Mouse (Mus musculus) midbrain, embryonic 11.5 days (tissue): ENCODE results near the gene Lrrc43. TPM values are rescaled to one million over a fixed set of nuclear protein-coding genes. Genes with fewer than 3 reads are reported as not detected.

Experiments
- ATAC-seq: fragments of 200-750 bp; cut with Nextera tagmentation; 2 replicates; pipeline ENCODE4 v1.8.0; 2017; ENCODE audit warnings: moderate TSS enrichment, moderate library complexity; ENCODE audit not compliant: low FRiP score
- DNase-seq: peaks from one replicate; pipeline ENCODE4 v3.0.0; 2015; ENCODE audit warnings: low spot score; ENCODE audit errors: missing footprints
- H3K27ac ChIP-seq: fragments of 300-500 bp; sonication (generic); 2 replicates; pipeline ENCODE4 v1.5.1; 2014; ENCODE audit warnings: low read depth, low read length
- H3K27me3 ChIP-seq: fragments of 300-500 bp; sonication (generic); 2 replicates; pipeline ENCODE4 v1.6.1; 2014; ENCODE audit warnings: mild to moderate bottlenecking, low read length, moderate library complexity, mixed read lengths; ENCODE audit not compliant: control insufficient read depth, insufficient read depth
- H3K36me3 ChIP-seq: fragments of 300-500 bp; sonication (generic); 2 replicates; pipeline ENCODE4 v1.6.1; 2014; ENCODE audit warnings: mild to moderate bottlenecking, low read length, moderate library complexity, mixed read lengths; ENCODE audit not compliant: control insufficient read depth, insufficient read depth
- H3K4me1 ChIP-seq: fragments of 300-500 bp; sonication (generic); 2 replicates; pipeline ENCODE4 v1.6.1; 2014; ENCODE audit warnings: low read length; ENCODE audit not compliant: control insufficient read depth, insufficient read depth
- H3K4me2 ChIP-seq: fragments of 300-500 bp; sonication (generic); 2 replicates; pipeline ENCODE4 v1.6.1; 2014; ENCODE audit warnings: mild to moderate bottlenecking, moderate library complexity
- H3K4me3 ChIP-seq: fragments of 300-500 bp; sonication (generic); 2 replicates; pipeline ENCODE4 v1.5.1; 2014; ENCODE audit warnings: low read depth, low read length
- H3K9ac ChIP-seq: fragments of 300-500 bp; sonication (generic); 2 replicates; pipeline ENCODE4 v1.6.1; 2014; ENCODE audit warnings: low read length
- H3K9me3 ChIP-seq: fragments of 300-500 bp; sonication (generic); 2 replicates; pipeline ENCODE4 v1.6.1; 2016; ENCODE audit warnings: low read length; ENCODE audit not compliant: control insufficient read depth
- WGBS: fragments of 180-500 bp; shearing (Covaris S2); extraction: QIAGEN DNeasy Blood & Tissue Kit; methylation state at CpG from one replicate; pipeline ENCODE4 v1.1.7; 2014; 5-methylcytosine and 5-hydroxymethylcytosine counted together
- polyA plus RNA-seq: library from polyadenylated mRNA; unstranded; fragments of >200 nt; fragmentation: Nextera tagmentation; extraction: Ambion mirVana; gene quantifications from 2 replicates; pipeline ENCODE4 v1.2.1, GENCODE M21; 2014

Gene Lrrc43
- not detected in 2 replicates for polyA plus RNA-seq

GRCm38 (mm10) chr5:123489112-123489785 is at the start of gene Lrrc43, which contains the start of gene Il31:
Lrrc43 (plus strand) TSS chr5:123489305.
Il31 (minus strand) TSS chr5:123489489.
- Histone ChIP-seq H3K27ac (no peak within 1 kb of the TSS), H3K9me3 (no peaks in the 10 kb centered on the region), H3K36me3 (no peaks in the 10 kb centered on the region), H3K4me3 (no peak within 1 kb of the TSS), H3K27me3 (no peaks in the 10 kb centered on the region), H3K4me1 (no peaks in the 10 kb centered on the region), H3K4me2 (peak within 1 kb of the TSS; percentile 38), H3K9ac (peak within 1 kb of the TSS; percentile 1; the same call in 1 of the 2 replicates)
- 9% methylated on average over 25 of the region's 25 CpGs for WGBS
- ATAC-seq (peak; percentile 78), DNase-seq (peak; percentile 73)

GRCm38 (mm10) chr5:123439312-123439711 is 49.8 kb upstream of the Lrrc43 start:
- Histone ChIP-seq H3K27ac (no peak overlapping the region), H3K4me3 (no peak overlapping the region), H3K9me3 (no peaks in the 10 kb centered on the region), H3K9ac (no peak overlapping the region), H3K4me2 (no peak overlapping the region), H3K4me1 (no peaks in the 10 kb centered on the region), H3K36me3 (no peaks in the 10 kb centered on the region; the same call in 1 of the 2 replicates), H3K27me3 (no peaks in the 10 kb centered on the region)
- WGBS, result 90% methylated on average over 1 of the region's 1 CpGs
- ATAC-seq (no peak), DNase-seq (no peak)

GRCm38 (mm10) chr5:123439941-123440340 is 49.2 kb upstream of the Lrrc43 start:
- H3K4me2 ChIP-seq, result no peak overlapping the region
- no peaks in the 10 kb centered on the region for H3K9me3 ChIP-seq
- H3K4me1 ChIP-seq, result no peaks in the 10 kb centered on the region
- peak; percentile 86 for DNase-seq
- no peaks in the 10 kb centered on the region for H3K27me3 ChIP-seq
- no peak overlapping the region for H3K27ac ChIP-seq
- H3K9ac ChIP-seq, result no peak overlapping the region
- 74% methylated on average over 4 of the region's 4 CpGs for WGBS
- no peak overlapping the region for H3K4me3 ChIP-seq
- ATAC-seq, result no peak
- no peaks in the 10 kb centered on the region; the same call in 1 of the 2 replicates for H3K36me3 ChIP-seq

- DNase-seq, result no peak
- WGBS, result 70% methylated on average over 4 of the region's 4 CpGs
Measured at GRCm38 (mm10) chr5:123440664-123441063, 48.4 kb upstream of the Lrrc43 start.

GRCm38 (mm10) chr5:123442283-123442682 is 46.8 kb upstream of the Lrrc43 start:
- Histone ChIP-seq H3K9ac (no peak overlapping the region), H3K9me3 (no peaks in the 10 kb centered on the region), H3K27me3 (no peaks in the 10 kb centered on the region), H3K27ac (no peak overlapping the region), H3K4me2 (no peak overlapping the region), H3K4me3 (no peak overlapping the region), H3K4me1 (no peaks in the 10 kb centered on the region), H3K36me3 (peaks cover 7% of the 10 kb centered on the region)
- DNase-seq (no peak), ATAC-seq (no peak)
- 93% methylated on average over 3 of the region's 3 CpGs for WGBS

More at GRCm38 (mm10) chr5:123440664-123441063, 48.4 kb upstream of the Lrrc43 start:
- Histone ChIP-seq H3K36me3 (no peaks in the 10 kb centered on the region; the same call in 1 of the 2 replicates), H3K4me2 (no peak overlapping the region), H3K9ac (no peak overlapping the region), H3K4me1 (no peaks in the 10 kb centered on the region), H3K4me3 (no peak overlapping the region), H3K27me3 (no peaks in the 10 kb centered on the region), H3K9me3 (no peaks in the 10 kb centered on the region), H3K27ac (no peak overlapping the region)
- ATAC-seq, result no peak

GRCm38 (mm10) chr5:123444069-123444468 is 45.0 kb upstream of the Lrrc43 start:
- H3K4me3 ChIP-seq, result no peak overlapping the region
- H3K4me1 ChIP-seq, result no peaks in the 10 kb centered on the region
- DNase-seq (peak; percentile 94), ATAC-seq (no peak)
- H3K27me3 ChIP-seq, result no peaks in the 10 kb centered on the region
- no peak overlapping the region for H3K27ac ChIP-seq
- H3K9me3 ChIP-seq, result no peaks in the 10 kb centered on the region
- H3K9ac ChIP-seq, result no peak overlapping the region
- H3K36me3 ChIP-seq, result peaks cover 8% of the 10 kb centered on the region
- no peak overlapping the region for H3K4me2 ChIP-seq
- WGBS, result 54% methylated on average over 4 of the region's 4 CpGs

- Histone ChIP-seq H3K4me1 (no peaks in the 10 kb centered on the region), H3K27me3 (no peaks in the 10 kb centered on the region), H3K4me3 (no peak overlapping the region), H3K27ac (no peak overlapping the region), H3K36me3 (peaks cover 8% of the 10 kb centered on the region), H3K9me3 (no peaks in the 10 kb centered on the region), H3K9ac (no peak overlapping the region), H3K4me2 (no peak overlapping the region)
- DNase-seq (no peak), ATAC-seq (no peak)
- WGBS, result 92% methylated on average over 5 of the region's 5 CpGs
Measured at GRCm38 (mm10) chr5:123444849-123445334, 44.2 kb upstream of the Lrrc43 start.

GRCm38 (mm10) chr5:123451886-123452285 is 37.2 kb upstream of the Lrrc43 start:
- no peaks in the 10 kb centered on the region for H3K9me3 ChIP-seq

GRCm38 (mm10) chr5:123461420-123461819 is 27.7 kb upstream of the Lrrc43 start:
- no peak overlapping the region for H3K4me3 ChIP-seq
- no peak for ATAC-seq
- no peaks in the 10 kb centered on the region for H3K4me1 ChIP-seq
- no peaks in the 10 kb centered on the region for H3K36me3 ChIP-seq
- H3K9me3 ChIP-seq, result no peaks in the 10 kb centered on the region
- H3K4me2 ChIP-seq, result no peak overlapping the region
- no peak overlapping the region for H3K27ac ChIP-seq
- no peak overlapping the region for H3K9ac ChIP-seq
- H3K27me3 ChIP-seq, result no peaks in the 10 kb centered on the region
- 56% methylated on average over 5 of the region's 5 CpGs for whole genome bisulfite sequencing
- peak; percentile 78 for DNase-seq

More at GRCm38 (mm10) chr5:123451886-123452285, 37.2 kb upstream of the Lrrc43 start:
- DNase-seq (no peak), ATAC-seq (no peak)
- no peak overlapping the region for H3K4me3 ChIP-seq
- H3K27me3 ChIP-seq, result no peaks in the 10 kb centered on the region
- peaks cover 16% of the 10 kb centered on the region for H3K36me3 ChIP-seq
- H3K4me1 ChIP-seq, result no peaks in the 10 kb centered on the region
- H3K27ac ChIP-seq, result no peak overlapping the region
- H3K9ac ChIP-seq, result no peak overlapping the region
- no peak overlapping the region for H3K4me2 ChIP-seq
- WGBS, result 95% methylated on average over 7 of the region's 7 CpGs
